Mouse (Mus musculus): ENCODE measurements around the gene Dqx1. TPM values are rescaled to one million over a fixed set of nuclear protein-coding genes. Genes with fewer than 3 reads are reported as not detected.
A peak's percentile ranks its signal among the peaks of the same experiment; 100 is the strongest.

Gene Dqx1
- total RNA-seq, 2 experiments from 2014 or later, result 2.0 to 2.9 TPM

DNA sequence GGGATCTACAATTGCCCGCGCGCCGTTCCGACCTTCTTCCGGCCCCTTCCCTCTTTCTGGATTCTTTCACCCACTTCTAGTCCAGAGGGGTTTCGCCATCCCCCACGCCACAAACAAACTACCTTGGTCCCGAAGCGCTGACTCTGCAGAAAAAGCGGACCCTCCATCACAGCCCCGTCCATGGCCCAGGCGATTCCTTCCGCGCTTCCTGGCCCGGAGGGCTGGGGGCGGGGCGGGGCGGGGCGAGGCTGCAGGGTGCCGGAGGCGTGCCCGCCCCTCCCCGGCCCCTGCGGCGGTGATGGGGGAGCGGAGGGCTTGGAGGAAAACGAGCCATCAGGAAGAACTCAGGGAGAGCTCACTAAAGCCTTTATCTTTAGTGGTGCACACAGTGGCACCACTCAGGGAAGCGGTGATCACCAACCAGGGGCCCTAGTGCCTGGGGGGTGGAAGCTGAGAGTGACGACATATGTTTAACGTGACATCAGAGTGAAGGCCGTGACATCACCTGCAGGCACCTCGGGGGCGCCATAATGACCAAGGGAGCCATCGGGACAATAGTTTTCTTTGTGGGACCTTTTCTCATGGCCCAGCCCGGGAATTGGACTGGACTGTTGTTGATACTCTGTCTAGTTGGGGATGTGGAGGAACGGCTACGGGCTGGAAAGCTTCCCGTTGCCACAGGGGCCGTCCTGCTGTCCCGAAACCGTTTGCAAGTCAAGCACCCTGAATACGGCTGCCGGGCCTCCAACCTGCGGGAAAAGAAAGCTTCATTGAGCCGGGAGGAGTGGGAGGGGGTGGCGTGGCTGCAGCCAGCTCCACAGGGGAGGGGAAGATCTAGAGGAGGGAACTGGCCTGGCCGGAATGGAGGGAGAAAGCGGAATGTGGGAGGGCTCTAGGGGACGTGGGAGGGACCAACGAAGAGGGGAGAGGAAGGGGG, 24.1 kb upstream of the Dqx1 start, which contains the start of the genes Dok1 and Loxl3:
Gene Dok1 (minus strand): TSS at position 223 of the 937 bp plus-strand sequence.
Gene Loxl3 (plus strand): TSS at position 925 of the 937 bp plus-strand sequence.
- peak; percentile 74 to 86 for DNase-seq

DNA sequence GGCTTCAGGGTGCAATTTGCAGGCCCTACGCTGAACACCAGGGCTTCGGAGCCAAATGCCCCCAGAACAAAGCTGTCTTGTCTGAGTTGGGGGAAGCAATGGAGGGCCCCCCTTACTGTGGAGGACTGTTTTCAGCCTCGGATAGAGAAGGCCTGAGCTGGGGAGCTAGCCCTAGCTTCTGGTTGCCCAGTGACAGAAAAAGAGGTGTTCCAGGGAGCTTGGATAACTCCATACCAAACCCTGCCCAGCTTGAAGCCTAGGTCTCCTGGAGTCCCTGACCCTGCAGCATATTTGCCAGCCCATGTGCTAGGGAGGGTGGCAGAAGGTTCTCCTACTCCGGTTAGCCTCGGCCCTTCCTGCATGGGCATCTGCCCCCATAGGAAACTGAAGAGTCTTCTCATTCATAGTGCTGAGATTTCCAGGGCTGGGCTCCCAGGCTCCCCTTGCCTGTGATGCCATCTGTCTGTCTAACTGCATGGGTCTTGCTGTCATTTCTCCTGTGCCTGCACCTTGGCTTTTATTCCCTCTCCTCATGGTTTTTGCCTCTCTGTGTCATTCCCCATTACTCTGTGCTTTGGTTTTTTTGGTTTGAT, 23.1 kb upstream of the Dqx1 start:
- DNase-seq, result no peak

GRCm38 (mm10) chr6:83037188-83037587, 20.5 kb upstream of the Dqx1 start:
- no peak for DNase-seq

DNA sequence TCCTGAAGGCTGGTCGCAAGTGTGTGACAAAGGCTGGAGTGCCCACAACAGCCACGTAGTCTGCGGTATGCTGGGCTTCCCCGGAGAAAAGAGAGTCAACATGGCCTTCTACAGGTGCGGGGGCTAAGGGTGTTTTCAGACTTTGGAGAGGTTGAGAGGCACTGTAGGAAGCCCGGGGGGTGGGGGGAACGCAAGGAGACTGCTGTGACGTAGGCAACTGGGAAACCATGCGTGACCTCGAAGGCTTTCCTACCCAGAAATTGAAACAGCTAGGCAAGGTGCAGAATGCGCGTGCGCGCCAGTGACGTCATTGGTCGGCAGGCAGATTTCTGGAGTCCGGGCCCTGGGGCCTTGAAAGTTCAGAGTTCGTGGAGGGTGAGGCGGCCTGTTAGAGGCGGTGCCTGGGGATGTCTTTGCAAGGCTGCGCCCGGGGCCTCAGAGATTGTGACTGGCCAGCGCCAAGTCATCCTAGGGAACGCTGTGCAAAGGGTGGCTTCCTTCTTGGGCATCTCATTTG, 19.1 kb upstream of the Dqx1 start:
- DNase-seq, result peak; percentile 96 to 97

DNA sequence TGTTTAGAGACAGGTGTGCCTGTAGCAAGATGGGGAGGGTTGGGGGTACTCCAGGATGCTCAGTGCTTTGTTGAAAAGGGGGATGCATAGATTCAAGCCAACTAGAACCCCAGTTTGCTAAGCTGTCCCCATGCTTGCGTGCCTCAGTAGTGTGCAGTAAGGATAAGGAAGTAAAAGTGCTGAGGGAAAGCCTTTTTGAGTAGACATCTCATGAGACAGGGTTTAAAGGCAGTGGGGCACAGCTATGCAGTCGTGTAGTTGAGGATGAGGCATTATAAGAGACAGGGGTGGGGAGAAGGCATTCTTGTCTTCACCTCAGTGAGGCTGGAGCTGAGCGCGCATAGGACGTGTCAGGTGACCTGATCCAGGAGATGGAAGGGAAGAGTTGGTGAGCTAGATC, 17.0 kb upstream of the Dqx1 start:
- no peak for DNase-seq

DNA sequence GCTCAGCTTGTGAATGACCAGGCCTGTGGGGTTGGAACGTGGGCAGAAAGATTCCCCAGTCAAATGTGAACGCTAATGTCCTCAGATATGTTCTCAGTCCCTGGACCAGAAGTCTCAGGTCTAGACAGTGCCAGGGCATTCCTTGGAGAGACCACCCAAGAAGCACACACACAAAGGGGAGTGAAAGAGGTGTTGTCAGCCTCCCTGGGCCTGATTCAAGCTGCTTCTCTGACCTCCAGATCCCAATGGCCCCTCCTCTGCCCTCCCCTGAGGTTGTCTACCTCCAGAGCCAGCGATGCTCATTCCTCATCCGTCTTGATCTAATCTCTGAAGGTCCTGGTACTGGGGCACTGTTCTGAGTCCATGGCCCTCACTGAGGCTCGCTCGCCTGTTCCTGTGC, 14.1 kb upstream of the Dqx1 start:
- no peak for DNase-seq

- DNase-seq, result no peak
Measured at GRCm38 (mm10) chr6:83043993-83044392, 13.7 kb upstream of the Dqx1 start.

DNA sequence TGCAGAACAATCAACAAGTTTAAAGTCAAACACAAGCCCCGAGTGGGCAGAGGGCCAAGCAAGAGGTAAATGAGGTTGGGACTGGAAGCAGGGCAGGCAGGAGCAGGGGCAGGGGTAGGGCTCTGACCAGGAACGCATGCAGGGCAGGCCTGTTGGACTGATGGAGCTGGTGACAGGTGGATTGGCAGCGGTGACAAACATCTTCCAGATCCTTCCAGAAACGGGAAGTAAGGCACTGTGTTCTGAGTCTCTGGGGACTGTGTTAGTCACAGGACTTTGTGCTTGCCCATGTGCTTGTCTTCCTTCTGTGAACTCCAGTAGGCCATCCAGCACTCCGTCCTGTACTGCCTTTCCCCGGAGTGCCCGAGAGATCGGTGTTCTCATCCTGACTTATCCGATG, 12.9 kb upstream of the Dqx1 start:
- DNase-seq, result no peak

DNA sequence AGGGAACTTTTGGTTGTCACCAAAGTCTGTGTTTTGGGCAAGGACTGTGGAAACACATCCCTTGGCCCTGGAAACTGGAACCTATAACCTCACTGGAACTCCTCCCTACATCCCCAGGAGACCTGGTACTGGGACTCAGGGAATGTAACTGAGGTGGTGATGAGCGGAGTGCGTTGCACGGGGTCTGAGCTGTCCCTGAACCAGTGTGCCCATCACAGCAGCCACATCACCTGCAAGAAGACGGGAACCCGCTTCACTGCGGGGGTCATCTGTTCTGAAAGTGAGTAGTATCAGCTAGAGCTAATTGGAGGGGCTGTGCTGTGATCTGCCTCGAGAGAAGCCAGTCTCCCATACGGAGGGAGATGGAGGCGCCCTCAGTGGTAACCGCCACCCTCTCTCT, 8.3 kb upstream of the Dqx1 start:
- DNase-seq, result no peak

- peak; percentile 44 to 54 for DNase-seq
Measured at GRCm38 (mm10) chr6:83053136-83053960, 4.3 kb upstream of the Dqx1 start.

- peak; percentile 98 for DNase-seq
Measured at GRCm38 (mm10) chr6:83054074-83054851, 3.4 kb upstream of the Dqx1 start, which contains the start of gene Aup1. TSS of gene Aup1 (plus strand) at chr6:83054521.

- DNase-seq, result peak; percentile 43 to 55
Measured at GRCm38 (mm10) chr6:83054871-83055431, 2.7 kb upstream of the Dqx1 start, which contains the start of gene Htra2. TSS of gene Htra2 (minus strand) at chr6:83055273.

GRCm38 (mm10) chr6:83058725-83059124, 1.1 kb downstream of the Dqx1 start:
- no peak for DNase-seq

DNA sequence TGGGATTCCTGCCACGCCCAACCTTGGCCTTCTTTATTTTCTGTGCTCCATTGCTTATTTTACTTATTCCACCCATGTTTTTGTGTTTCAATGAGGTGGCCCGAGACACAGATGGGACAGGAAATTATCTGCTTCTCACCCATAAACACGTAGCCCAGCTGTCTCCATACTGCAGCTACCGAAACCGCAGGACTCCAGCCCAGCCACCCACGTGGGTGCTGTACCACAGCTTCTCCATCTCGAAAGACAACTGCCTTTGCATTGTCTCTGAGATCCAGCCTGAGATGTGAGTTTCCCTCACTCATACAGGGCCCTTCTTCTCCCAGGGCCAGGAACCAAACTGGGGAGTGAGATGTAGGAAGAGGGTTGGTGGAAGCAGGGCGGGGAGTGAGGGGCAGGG, 8.4 kb downstream of the Dqx1 start:
- no peak for DNase-seq

DNA sequence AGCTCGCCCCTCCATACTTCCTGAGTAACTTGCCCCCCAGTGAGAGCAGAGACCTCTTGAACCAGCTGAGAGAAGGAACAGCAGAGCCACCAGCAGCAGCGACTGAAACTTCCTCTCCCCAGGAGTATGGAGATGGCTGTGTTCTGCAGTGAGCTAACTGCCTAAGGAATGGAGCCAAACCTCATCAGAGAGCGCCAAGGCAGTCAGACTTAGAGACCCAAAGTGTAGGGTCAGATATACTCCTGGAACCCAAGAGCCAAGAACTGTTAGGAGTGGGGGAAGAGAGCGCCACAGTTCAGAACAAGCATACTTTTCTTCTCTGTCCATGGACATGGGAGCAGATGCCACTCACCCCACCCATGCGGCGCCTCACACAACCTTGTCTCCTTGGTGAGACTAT, 8.8 kb downstream of the Dqx1 start:
- no peak for DNase-seq

DNA sequence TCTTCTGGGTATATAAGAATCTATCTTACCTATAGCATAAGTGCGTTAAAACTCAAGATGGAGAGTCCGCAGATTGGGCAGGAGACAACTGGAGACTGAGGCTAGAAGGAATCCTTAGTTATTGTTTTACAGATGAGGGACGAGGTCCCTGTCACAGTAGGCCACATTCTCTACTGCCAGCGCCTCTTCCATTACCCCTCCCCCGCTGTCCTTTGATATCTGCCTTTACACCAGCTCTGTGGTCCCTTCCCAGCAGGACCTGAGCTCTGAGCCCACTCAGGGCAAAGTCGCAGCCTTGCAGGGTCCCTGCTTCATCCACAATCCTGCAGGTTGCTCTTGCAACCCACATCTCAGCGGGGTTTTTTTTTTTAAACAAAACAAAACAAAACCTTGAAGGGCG, 10.6 kb downstream of the Dqx1 start:
- DNase-seq, result no peak

GRCm38 (mm10) chr6:83068706-83069487, 11.3 kb downstream of the Dqx1 start:
- peak in 1 of 2 experiments; percentile 23 for DNase-seq

DNA sequence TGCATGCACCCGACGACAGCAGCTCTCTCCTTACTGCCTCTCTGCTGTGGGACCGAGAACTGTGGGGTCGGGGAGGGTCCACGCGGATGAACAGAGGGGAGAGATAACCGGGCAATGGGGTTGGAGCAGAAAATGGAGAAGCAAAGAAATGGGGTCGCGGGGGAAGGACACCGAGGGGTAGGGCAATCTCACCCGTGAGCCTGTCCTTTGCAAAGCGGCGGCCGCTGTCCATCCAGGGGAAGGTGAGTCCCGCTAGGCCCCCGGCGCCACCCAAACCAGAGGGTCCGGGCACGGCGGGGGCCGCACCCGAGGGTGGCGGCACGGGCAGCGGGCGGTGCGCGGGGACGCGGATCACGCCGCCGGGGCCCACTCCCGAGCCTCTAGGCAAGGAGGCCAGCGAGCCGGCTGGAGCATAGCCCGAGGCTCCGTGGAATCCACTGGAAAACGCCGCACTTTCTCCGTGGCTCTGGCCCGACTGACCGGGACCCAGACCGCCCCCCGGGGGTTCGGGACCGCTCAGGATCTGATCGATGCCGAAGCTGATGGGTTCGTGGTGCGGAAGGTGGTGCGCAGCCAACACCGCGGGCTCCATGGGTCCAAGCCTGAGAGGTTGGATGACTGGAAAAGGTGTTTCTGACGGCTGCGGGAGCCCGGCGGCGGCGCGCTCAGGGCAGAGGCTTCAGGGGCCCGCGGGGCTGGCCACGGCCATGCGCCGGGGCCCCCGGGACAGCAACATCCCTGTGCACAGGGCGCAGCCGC, 12.0 kb downstream of the Dqx1 start:
- no peak for DNase-seq

GRCm38 (mm10) chr6:83070247-83070310, 12.4 kb downstream of the Dqx1 start, which contains the start of gene Tlx2:
TSS of gene Tlx2 (minus strand) at chr6:83070293.
- no peak for DNase-seq
